Mouse (Mus musculus) kidney, postnatal 10 days (tissue): Measurements from ENCODE around the gene Papola.

Experiments
- DNase-seq: peaks from one replicate; pipeline ENCODE4 v3.0.0; 2021; ENCODE audit warnings: mixed read lengths

Gene Papola

DNA sequence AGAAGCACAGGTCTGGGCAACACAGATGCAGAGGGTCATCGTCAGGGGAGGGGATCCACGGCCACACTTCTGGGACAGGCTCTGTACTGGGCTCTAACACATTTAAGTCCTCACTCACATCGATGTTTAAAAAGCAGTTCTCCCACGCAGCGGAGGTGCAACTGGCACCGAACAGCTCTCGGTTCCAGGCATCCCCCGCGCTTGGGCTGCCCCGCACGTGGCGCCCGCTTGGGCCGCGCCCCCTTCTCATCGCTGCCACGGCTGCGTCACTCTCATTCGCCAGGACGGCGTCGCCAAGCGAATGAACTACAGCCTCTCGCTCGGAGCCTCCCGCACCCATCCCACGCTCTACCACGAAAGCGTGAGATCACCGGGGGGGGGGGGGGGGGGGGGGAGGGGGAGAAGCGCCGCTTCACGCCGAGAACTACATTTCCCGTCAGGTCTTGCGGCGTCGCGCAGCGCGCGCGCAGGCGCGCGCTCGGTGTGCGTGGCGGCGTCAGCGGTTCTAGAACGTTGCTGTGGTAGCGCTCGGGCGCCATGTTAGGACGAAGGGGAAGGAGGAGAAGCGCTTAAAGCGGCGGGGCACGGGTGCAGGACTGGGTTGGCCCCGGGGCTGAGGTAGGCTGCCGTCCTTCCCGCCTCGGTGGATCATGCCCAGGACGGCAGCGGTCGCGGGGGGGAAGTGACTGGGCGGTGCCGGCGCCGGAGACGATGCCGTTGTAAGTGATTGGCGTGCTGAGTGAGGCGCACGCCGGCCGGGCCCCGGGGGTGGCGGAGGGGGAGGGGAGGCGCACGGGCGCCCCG, at the start of gene Papola:
Papola (plus strand) TSS at position 499 of the 804 bp plus-strand sequence.
- DNase-seq, result peak; percentile 94

DNA sequence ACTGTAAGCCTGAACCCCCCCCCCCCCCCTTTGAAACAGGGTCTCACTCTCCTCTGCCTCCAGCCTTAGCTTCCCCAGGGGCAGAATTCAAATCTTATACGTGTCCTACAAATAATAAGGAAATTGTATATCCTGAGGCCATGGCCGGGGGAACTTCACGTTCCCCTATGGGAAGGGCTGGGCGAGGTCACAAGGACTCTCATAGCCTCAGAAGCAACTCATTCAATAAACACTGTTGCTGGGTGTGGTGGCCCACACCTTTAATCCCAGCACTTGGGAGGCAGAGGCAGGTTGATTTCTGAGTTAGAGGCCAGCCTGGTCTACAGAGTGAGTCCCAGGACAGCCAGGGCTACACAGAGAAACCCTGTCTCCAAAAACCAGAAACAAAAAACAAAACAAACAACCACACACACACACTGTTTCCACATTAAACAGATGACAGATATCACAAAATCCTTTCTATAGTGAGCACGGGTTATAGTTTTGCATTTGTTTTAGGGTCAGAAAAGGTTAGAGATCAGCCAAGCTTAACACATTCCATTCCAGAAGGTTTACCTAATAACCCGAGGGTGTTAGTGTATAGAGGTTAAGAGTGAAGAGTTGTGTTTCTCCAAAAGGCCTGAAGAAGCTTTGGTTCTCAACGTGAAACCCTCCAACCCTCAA, 49.1 kb upstream of the Papola start:
- no peak for DNase-seq

DNA sequence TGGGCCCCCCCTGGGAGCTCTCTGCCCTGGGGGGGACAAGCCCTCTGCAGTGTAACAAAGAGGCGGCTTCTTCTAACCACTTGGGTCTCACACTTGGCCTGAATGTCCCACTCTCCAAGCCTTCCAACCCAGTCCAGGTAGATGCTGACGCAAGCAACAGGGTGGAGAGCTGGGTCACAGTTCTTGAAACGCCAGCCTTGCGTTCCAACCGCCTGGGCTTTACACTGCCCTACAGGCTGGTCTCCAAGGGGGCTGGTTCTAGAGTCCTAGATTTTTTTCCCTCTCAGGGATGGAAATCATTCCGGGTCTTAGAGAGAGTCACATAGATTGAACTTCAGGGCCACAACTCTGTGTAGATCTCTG, 48.6 kb upstream of the Papola start:
- no peak for DNase-seq

DNA sequence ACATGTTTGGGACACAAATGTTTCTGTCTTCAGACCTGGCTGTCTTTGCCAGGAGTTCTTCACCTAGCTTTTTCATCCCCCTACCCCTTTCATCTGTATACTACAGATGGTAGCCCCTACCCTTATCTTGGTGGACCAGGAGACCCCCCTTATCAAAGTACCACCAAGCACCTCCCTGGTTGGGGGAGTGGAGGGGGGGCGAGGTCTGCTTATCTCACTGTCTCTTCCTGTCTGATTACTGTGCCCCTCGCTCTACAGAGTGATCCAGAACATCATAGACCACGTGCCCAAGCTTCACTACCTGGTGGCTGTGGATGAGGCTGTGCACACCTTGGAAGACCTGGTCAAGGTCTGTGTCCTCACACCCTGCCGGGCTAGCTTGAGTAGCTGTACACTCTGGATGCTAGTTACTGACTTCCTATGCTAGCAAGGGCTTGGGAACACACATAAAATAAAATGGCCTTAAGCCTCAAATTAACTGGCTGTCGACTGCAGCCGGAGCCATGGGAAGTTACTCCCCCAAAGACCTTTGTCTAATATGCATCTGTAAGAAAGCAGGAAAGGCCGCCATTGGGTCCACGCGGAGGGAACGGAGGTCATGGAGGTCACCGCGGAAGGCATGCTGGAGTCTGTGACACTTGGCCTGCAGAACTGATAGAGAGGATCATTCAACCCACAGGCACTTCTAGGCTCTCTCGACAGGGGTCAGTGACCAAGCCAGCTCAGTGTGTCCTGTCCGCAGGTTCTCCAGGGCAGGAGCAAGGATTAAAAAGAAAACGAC, 46.0 kb upstream of the Papola start:
- no peak for DNase-seq

DNA sequence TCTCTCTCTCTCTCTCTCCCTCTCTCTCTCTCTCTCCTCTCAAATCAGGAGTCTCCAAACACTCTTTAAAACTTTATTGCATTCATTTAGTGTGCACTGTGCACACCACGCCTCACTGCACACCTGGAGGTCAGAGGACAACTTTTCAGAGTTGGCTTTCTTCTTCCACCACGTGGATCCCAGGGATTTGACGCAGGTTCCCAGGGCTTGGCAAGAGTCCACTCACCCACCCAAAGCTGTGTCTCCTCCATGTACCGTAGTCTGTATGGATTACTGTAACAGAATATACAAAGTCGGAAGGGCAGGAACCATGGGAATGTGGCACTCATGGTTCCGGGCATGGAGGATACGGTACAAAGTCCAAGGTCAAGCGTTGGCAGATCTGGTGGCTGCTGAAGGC, 44.8 kb upstream of the Papola start:
- peak; percentile 46 for DNase-seq

DNA sequence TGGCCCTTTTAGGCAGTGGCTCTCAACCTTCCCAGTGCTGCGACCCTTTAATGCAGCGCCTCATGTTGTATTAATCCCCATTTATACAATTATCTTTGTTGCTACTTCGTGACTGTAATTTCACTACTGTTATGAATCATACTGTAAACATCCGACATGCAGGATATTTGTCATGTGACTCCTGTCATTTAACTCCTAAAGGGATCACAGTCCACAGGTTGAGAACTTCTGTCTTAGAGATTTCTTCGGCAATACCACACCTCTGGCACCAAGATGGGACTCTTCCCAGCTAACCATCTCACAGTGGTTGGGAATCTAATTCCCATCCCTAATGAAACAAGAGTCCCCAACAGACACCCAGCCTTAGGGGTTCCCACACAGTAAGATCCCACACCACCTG, 36.4 kb upstream of the Papola start:
- no peak for DNase-seq

DNA sequence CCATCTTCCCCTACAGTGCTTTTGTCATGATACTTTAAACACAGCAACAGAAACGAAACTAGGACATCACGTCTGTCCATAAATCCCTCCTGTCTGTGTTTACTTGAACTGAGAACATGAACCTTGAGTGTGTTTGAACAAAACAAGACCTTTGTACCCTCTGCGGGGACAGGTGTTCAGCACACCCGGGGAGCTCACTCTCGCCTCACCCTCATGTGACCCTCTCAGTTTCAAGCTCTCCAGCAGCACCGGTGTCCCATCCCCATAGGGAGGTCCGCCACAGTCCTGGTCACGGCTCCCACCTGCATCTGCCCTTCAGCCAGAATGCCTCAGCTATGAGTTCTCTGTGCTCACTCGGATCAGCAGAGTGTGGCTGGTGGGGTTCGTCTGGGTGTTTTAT, 30.7 kb upstream of the Papola start:
- DNase-seq, result no peak

DNA sequence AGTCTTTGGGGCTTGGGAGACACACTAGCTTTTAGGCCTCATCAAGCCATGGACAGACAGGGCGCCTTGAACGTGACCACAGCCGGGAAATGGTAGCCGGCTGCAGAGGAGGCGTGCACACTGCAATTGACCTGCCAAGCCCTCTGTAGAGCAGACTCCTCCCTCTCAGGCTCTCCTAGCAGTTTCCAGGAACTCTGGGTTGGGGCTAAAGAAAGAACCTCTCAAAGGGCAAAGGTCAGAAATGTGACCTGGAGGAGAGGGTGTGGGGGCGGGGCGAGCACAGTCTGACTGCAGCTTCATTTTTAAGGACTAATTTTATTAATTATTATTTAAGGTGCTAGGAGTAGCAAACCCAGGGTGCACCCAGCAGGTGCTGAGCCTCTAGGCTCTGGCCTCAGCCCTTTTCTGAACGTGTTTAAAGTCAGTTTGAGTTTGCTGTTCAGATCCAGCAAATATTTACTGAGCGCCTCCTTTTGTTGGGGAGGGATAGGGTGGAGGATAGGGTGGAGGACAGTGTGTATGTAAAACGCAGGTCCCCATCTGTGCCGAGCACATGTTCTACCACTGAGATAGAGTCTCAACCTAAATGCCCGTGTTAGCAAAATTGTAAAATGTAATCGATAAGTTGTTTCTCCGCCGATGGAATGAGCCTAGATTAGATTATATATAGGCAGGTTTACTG, 26.5 kb upstream of the Papola start:
- peak; percentile 78 for DNase-seq

DNA sequence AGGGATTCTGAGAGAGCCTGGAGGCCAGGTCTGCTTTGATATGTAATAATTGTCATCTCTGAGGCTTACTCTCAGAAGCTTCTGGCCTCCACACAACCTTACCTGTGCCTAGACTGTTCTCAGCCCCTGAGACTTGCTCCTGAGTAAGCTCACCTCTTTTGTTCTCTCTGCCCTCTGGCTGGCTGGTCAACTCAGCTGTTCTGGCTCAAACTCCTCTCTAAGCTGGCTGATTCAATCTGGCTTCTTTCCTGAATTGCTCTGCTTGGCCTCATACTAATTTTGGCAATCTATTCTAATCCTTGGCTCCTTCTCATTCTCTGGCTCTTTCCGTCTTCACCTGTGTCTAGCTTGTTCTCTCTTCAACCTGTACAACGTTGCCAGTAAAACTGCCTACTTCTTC, 25.6 kb upstream of the Papola start:
- DNase-seq, result no peak

DNA sequence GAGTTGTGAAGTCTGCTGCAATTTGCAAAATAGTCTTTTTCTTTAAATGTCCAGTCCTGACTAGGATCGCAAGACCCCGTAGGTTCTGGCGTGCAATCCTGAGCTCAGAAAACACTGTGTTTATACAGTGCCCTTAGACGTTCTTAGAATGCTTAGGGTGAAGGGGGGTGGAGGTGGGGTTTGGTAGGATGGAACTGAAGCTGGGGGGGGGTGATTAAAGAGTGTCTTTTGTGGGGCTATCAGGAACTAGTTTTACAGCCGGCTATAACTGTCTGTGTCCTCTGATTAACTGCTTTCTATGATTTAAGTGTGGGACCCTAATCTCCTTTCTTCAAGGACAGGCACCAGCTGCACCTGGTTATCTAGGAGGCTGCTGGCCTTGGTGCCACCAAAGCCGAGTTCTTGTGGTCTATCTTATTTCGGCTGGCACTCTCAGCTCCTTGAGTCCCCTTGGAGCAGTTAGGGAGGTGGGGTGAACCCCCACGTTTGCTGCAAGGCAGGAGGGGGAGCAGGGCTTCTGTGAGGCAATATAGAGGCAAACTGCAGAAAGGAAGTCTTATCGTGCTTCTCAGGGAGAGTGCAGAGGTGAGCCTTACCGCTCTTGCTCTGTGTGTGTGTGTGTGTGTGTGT, 24.5 kb upstream of the Papola start:
- no peak for DNase-seq

DNA sequence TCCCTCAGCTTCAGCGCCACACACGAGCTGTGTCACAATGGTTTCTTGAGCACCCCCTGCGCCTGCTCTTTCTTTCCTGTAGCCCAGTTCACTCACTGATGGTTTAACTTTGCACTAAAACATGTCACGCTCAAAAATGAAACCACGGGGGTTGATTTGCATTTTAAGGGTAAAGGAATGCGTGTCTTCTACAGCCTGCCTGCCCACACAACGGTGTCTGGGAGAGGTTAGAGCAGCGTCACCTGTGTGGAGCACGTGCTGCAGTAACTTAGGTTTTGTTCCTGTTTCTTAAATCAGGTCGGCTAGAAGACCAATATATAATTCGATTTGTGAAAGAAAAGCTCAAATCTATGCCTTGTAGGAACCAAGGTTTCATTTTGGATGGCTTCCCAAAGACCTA, 23.3 kb upstream of the Papola start:
- DNase-seq, result no peak

DNA sequence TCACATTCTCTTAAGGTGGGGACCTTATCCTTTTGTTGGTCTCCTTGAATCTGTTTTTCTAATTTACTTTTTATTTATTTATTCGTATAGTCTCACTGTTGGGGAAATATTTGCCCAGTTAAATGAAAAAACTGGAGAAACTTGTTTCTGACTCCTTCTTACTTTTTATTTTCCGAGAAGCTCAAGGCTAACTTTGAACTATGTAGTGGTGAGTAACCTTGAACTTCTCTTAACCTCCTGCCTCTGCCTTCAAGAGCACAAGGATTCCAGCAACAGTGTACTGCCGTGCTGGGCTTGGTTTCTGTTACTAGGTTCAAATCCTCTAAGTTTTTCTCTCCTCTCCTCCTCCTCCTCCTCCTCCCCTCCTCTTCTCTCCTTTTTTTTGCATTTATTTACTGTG, 22.9 kb upstream of the Papola start:
- DNase-seq, result no peak

DNA sequence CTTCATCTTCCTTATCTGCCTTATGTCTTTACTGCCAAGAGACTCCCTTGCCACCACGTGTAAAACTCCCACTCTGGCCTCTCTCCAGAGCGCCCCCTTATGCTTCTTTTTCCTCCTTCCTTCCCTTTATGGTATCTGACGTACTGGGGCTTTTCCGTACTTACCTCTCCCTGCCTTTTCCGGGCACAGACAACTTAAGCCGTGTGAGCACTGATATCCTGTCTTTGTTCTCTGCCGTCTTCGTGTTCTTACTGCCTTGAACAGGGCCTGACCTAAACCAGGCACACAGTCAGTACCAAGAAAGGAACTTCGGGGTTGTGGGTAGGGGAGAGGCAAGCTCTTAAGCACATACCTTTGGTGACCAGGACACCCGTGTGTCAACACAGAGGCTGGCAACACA, 14.8 kb upstream of the Papola start:
- DNase-seq, result no peak

DNA sequence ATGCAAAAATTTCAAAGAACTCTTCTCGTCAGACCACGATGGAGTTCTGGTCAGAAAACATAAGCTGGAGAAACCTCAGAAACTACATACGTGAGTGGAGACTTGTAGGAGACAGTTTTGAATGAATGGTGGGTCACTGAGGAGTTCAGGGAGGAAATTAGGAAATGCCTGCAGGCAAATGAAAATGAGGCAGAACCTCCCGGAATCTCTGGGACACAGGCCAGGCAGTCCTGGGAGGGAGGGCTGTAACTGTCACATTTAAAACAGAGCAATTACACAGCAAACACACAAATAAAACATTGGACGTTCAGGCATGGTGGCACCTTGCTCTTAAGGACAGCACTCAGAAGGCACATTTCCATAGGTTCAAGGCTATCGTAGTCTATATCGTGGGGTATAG, 9.6 kb upstream of the Papola start:
- DNase-seq, result peak; percentile 64

DNA sequence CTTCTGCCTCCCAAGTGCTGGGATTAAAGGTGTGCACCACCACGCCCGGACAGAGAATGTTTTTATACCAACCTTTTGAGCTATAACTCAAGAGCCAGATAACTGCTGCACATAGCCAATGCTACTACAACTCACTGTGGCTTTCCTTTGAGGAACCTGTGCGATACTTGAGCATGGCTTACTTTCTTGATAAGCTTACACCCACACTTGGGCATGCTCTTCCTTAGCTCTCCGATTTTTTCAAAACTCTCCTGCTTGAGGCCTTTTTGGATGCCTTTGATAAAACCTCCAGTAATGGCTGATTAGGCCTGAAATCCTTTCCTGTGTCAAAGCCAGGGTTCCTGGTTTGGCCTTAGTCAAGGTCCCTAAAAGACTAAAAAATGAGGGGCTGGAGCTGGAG, 6.8 kb upstream of the Papola start:
- DNase-seq, result no peak

DNA sequence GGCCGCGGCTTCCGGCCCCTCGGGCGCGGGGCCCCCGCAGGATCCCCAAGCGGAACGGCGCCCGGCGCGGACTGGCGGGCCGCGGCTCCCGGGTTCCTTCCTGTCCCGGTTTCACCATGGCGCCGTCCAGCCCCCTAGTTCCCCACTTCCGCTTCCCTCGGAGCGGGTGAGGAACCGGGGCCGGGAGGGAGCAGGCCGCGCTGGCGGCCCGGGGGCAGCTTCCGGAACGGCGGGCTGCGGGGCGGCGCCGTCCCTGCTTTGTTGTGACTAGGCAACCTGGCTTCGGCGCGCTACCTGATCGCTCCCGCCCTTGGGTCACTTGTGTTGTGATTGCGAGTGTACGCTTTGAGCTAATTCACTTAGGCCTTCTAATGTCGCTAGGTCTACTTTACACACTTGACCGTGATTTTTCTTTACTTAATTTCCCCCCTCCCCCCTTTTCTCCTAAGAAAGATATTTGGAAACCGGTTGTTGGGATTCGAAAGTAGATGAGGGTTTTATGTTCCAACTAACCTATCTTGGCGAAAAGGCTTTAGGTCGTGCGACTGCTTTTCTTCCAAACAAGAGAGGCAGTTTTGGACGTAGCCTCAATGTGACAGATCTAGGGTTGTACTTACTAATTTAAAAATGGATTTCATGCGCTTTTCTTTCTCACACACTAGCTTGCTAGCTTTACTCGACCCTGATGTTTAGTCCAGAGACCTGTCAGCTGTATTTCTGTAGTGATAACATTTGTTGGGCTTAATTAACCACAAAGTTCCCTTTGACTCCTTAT, 693 bp downstream of the Papola start:
- peak; percentile 85 for DNase-seq

DNA sequence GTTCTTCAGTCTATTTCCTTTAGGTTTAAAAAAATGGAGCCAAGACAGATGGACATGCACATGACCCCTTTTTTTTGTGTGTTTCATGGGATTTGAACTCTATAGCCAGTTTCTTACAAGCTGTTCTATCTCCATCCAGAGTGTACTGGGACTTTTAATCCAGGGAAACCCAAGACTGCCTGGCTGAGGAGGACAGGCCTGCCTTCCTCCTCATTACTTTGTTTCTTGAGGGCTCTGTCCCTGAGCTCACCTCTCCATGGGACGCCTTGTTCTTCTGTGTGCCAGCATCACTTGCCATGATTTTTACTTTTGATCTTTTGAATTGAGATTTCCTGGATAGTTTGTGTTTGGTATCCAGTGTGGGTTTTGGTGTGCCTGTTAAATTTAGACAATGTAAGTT, 1.6 kb downstream of the Papola start:
- no peak for DNase-seq

DNA sequence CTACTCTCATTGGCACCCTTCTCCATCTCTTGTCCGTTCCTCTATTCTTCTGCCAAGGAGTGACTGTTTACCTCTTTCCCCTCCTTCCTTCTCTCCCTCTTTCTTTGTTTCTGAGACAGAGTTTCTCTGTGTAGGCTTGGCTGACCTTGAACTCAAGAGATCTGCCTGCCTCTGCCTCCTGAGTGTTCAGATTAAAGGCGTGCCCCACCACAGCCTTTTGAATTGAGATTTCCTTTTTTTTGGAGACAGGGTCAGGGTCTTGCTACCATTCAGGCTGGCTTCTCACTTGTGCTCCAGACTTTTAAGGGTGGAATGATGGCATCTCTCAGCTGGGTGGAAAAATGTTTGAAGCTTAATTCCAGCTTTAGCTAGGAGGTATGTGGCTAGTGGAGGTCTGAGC, 3.1 kb downstream of the Papola start:
- DNase-seq, result no peak

DNA sequence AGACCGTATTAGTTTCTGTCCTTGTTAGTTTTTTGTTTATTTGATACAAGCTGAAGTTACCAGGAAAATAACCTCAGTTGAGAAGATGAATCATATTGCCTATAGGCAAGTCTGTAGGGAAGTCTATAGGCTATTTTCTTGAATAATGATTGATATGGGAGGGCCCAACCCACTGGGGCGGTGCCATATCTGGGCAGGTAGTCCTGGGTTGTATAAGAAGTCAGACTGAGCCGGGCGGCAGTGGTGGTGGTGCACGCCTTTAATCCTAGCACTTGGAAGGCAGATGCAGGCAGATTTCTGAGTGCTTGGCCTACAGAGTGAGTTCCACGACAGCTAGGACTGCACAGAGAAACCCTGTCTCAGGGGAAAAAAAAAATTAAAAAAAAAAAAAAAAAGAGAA, 5.4 kb downstream of the Papola start:
- DNase-seq, result no peak

DNA sequence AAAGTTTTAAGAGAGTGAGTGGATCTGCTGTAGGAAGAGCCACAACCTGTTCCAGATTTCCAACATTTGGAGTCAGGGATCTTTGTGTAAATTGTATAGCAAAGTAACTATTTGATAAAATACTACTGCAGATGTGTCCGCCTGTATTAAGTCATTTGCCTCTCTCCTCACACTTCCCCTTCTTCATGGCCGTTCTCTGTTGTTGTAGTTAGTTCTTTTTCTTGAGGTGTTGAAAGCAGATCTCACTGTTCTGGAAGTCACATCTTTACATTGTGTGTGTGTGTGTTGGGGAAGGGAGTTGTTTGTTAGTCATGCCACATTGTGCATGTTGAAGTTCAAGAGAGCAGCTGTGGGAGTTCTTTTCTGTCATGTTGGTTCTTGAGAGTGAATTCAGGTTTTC, 10.4 kb downstream of the Papola start:
- no peak for DNase-seq

DNA sequence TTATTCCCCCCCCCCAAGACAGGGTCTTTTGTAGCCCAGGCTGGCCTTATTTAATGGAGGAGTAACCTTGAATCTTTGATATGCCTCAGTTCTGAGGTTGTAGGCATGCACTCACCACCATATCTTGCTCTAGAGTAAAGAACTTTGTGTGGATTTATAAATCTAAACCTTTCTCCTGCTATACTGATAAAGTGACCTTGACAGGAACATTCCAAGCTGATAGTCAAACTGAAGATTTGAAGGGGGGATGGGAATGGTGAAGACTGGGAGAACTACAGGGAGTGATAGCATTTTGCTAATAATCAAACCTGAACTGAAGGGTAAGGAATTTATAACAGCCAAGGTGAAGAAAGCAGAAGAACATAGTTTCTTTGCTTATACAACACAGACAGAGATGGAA, 13.5 kb downstream of the Papola start:
- DNase-seq, result no peak

DNA sequence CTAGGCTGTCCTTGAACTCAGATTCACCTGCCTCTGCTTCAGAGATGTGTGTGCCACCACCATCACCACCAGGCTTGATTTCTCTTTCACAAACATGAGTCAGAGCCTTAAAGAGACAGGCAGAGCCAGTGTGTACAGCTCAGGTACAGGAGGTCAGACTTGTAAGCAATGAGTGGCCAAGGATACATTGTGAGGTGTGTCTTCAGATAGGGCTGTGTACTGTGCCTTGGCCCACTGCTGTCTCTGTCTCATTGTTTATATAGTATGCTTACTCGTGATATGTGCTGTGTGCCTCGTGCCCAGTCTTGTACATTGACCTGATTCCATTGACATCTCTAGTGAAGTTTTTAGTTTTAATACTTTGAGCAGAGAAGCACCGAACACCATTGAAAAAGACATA, 21.3 kb downstream of the Papola start:
- no peak for DNase-seq
